In the genomic region with DNA sequence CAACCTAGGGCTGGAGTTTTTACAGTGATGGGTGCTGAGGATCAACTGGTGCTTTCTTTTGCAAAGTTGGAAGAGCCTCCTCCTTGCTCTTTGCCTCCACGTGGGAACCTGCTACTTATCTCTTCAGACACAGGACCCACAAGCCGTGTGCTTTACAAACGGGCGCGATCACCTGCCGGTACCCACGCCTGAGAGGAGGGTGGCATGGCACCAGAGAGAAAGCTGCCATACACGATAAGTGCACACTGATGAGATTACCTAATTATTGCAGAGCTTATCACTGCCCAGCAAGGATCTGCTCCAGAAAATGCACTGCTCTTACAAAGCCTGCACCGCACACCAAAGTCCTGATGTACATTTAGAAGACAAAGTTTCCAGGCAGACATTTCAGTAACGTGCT, we compare ENCODE assay signal across 10 mouse cellular contexts.
DNase-seq lines count a peak whose midpoint lies in the region; ATAC-seq and TF ChIP-seq lines count a peak whose summit lies in the region.
"Had no signal": no experiment of that assay in that cellular context is flagged by ENCODE, and none has a peak within 500 bp of the region (broad histone marks: within the 10 kb centered on the region; RNA-seq: fewer than 3 reads in every experiment).

No protein-coding gene starts in this region.

- H3K9ac ChIP-seq in lung, embryonic 14.5 days: no peak overlapping the region
- H3K9ac ChIP-seq in liver, embryonic 14.5 days (replicated peaks): peak overlapping the region; percentile 61
- no peak overlapping the region for H3K9ac ChIP-seq in stomach, embryonic 15.5 days
- no peak overlapping the region for H3K9ac ChIP-seq in forebrain, embryonic 16.5 days (replicated peaks; ENCODE audit: low read depth, low read length)

- peaks cover 7% of the 10 kb centered on the region for H3K4me1 ChIP-seq in lung, embryonic 14.5 days (ENCODE audit: insufficient read depth)
- peaks cover 36 to 46% of the 10 kb centered on the region in 2 experiments for H3K4me1 ChIP-seq in liver, embryonic 14.5 days (replicated peaks; ENCODE audit: control insufficient read depth in 2 of 2, insufficient read depth in 2 of 2, low read length in 1 of 2)
- H3K4me1 ChIP-seq in stomach, embryonic 15.5 days: 0 out of 2 replicates have a peak, but pooled peaks cover 1% of the 10 kb centered on the region
- peaks cover 2% of the 10 kb centered on the region; the same call in 1 of the 2 replicates for H3K4me1 ChIP-seq in forebrain, embryonic 16.5 days (replicated peaks; ENCODE audit: control insufficient read depth, insufficient read depth, low read length)
- H3K4me1 ChIP-seq: midbrain, embryonic 10.5 days had no signal

- H3K36me3 ChIP-seq in lung, embryonic 14.5 days (ENCODE audit: insufficient read depth): no peaks in the 10 kb centered on the region
- no peaks in the 10 kb centered on the region for H3K36me3 ChIP-seq in liver, embryonic 14.5 days (replicated peaks; ENCODE audit: control insufficient read depth, insufficient read depth, low read depth)
- no peaks in the 10 kb centered on the region for H3K36me3 ChIP-seq in stomach, embryonic 15.5 days
- H3K36me3 ChIP-seq in forebrain, embryonic 16.5 days (ENCODE audit: control insufficient read depth, insufficient read depth): no peaks in the 10 kb centered on the region
- H3K36me3 ChIP-seq: midbrain, embryonic 10.5 days had no signal

- no peaks in the 10 kb centered on the region for H3K27me3 ChIP-seq in lung, embryonic 14.5 days (ENCODE audit: insufficient read depth, low read length)
- H3K27me3 ChIP-seq in liver, embryonic 14.5 days (ENCODE audit: control insufficient read depth, insufficient read depth, low read length): no peaks in the 10 kb centered on the region
- no peaks in the 10 kb centered on the region for H3K27me3 ChIP-seq in stomach, embryonic 15.5 days (replicated peaks)
- H3K27me3 ChIP-seq in forebrain, embryonic 16.5 days (replicated peaks; ENCODE audit: control insufficient read depth, insufficient read depth, low read length): no peaks in the 10 kb centered on the region

- no peak overlapping the region for H3K4me3 ChIP-seq in lung, embryonic 14.5 days (ENCODE audit: low read depth, low read length)
- peak overlapping the region in 1 of 2 experiments; percentile 24; a peak in 2 of 4 replicates for H3K4me3 ChIP-seq in liver, embryonic 14.5 days (ENCODE audit: insufficient read depth in 1 of 2, low read depth in 2 of 2, low read length in 2 of 2)
- H3K4me3 ChIP-seq in stomach, embryonic 15.5 days (replicated peaks): no peak overlapping the region
- H3K4me3 ChIP-seq in forebrain, embryonic 16.5 days (replicated peaks; ENCODE audit: low read length): no peak overlapping the region
- H3K4me3 ChIP-seq: midbrain, embryonic 10.5 days; myocyte had no signal

- TF ChIP-seq CTCF in lung, embryonic 14.5 days (IDR thresholded peaks at IDR 0.05; ENCODE audit: low read depth): no peak
- no peak for TF ChIP-seq CTCF in liver, embryonic 14.5 days (IDR thresholded peaks at IDR 0.05; ENCODE audit: low read depth)

- H3K9me3 ChIP-seq in lung, embryonic 14.5 days (ENCODE audit: low read depth, low read length): no peaks in the 10 kb centered on the region
- H3K9me3 ChIP-seq in liver, embryonic 14.5 days (ENCODE audit: control insufficient read depth, low read length): no peaks in the 10 kb centered on the region
- H3K9me3 ChIP-seq in stomach, embryonic 15.5 days: no peaks in the 10 kb centered on the region
- H3K9me3 ChIP-seq in forebrain, embryonic 16.5 days (ENCODE audit: control insufficient read depth, low read length): no peaks in the 10 kb centered on the region
- H3K9me3 ChIP-seq: midbrain, embryonic 10.5 days had no signal

- no peak overlapping the region for H3K27ac ChIP-seq in lung, embryonic 14.5 days (ENCODE audit: low read depth)
- peak overlapping the region; percentile 95 for H3K27ac ChIP-seq in liver, embryonic 14.5 days
- H3K27ac ChIP-seq in stomach, embryonic 15.5 days: no peak overlapping the region
- H3K27ac ChIP-seq in forebrain, embryonic 16.5 days (ENCODE audit: low read length): no peak overlapping the region
- H3K27ac ChIP-seq: midbrain, embryonic 10.5 days had no signal

- WGBS in lung, embryonic 14.5 days: 79% methylated on average over 10 of the region's 10 CpGs
- 21% methylated on average over 10 of the region's 10 CpGs for WGBS in liver, embryonic 14.5 days (ENCODE audit: insufficient replicate concordance)
- WGBS in stomach, embryonic 15.5 days: 73% methylated on average over 10 of the region's 10 CpGs
- 91% methylated on average over 10 of the region's 10 CpGs for WGBS in forebrain, embryonic 16.5 days

- TF ChIP-seq EP300 in liver, embryonic 14.5 days (IDR thresholded peaks at IDR 0.05; ENCODE audit: low read depth): peak; percentile 100

- DNase-seq in lung, embryonic 14.5 days: no peak
- DNase-seq in lung, postnatal 36 days: no peak
- DNase-seq in c-Kit-positive CD71-positive TER-119-negative erythroid progenitor cells, embryonic 14.5 days (ENCODE audit: low read depth): peak; percentile 84
- peak; percentile 90 to 93 (median 93) for DNase-seq in liver, embryonic 14.5 days (ENCODE audit: low read depth in 3 of 3, low spot score in 3 of 3)
- no peak for DNase-seq in heart, adult 9 months (ENCODE audit: low spot score in 2 of 2)

- ATAC-seq in lung, embryonic 14.5 days (ENCODE audit: insufficient read depth): peak; percentile 65
- ATAC-seq in liver, embryonic 14.5 days (ENCODE audit: insufficient read depth): peak; percentile 99
- peak; percentile 99 for ATAC-seq in stomach, embryonic 15.5 days (ENCODE audit: insufficient read depth, low FRiP score, low read depth)
- no peak for ATAC-seq in forebrain, embryonic 16.5 days
- ATAC-seq: inflammation-experienced regulatory T-cells, adult 6 months had no signal

- H3K4me2 ChIP-seq in lung, embryonic 14.5 days: no peak overlapping the region
- H3K4me2 ChIP-seq in liver, embryonic 14.5 days (ENCODE audit: low read depth): peak overlapping the region; percentile 73
- no peak overlapping the region for H3K4me2 ChIP-seq in stomach, embryonic 15.5 days
- H3K4me2 ChIP-seq in forebrain, embryonic 16.5 days (ENCODE audit: low read length): no peak overlapping the region

Comparison
In these comparisons a context has a peak if more than half of its experiments do, and no peak if none do; other contexts are left out.
1. DNase-seq: peak in c-Kit-positive CD71-positive TER-119-negative erythroid progenitor cells, embryonic 14.5 days (single experiment) and liver, embryonic 14.5 days (3 of 3); none in lung, embryonic 14.5 days (single experiment), lung, postnatal 36 days (single experiment) and heart, adult 9 months (0 of 2).